Mouse (Mus musculus) embryonic facial prominence, embryonic 12.5 days (tissue): ENCODE data around the gene Cd300ld4. TPM values are rescaled to one million over a fixed set of nuclear protein-coding genes. Genes with fewer than 3 reads are reported as not detected.
"Not testable (repeated sequence)": the region's sequence is repeated elsewhere in the genome, so short reads cannot be mapped to it uniquely, and the experiment has no call there.

Experiments
- ATAC-seq: fragments of 200-750 bp; cut with Nextera tagmentation; 2 replicates; pipeline ENCODE4 v1.8.0; 2017; ENCODE audit not compliant: insufficient number of reproducible peaks, insufficient read depth, low FRiP score, low TSS enrichment
- H3K27ac ChIP-seq: fragments of 300-500 bp; sonication (generic); 2 replicates; pipeline ENCODE4 v1.5.1; 2016; ENCODE audit warnings: mild to moderate bottlenecking
- H3K27me3 ChIP-seq: fragments of 300-500 bp; sonication (generic); 2 replicates; pipeline ENCODE4 v1.6.1; 2016; ENCODE audit warnings: mild to moderate bottlenecking, moderate library complexity
- H3K36me3 ChIP-seq: fragments of 300-500 bp; sonication (generic); 2 replicates; pipeline ENCODE4 v1.6.1; 2016; ENCODE audit warnings: mild to moderate bottlenecking
- H3K4me1 ChIP-seq: fragments of 300-500 bp; sonication (generic); 2 replicates; pipeline ENCODE4 v1.6.1; 2016
- H3K4me2 ChIP-seq: fragments of 300-500 bp; sonication (generic); replicated peaks from 2 replicates; pipeline ENCODE4 v1.6.1; 2016; ENCODE audit warnings: mild to moderate bottlenecking, moderate library complexity
- H3K4me3 ChIP-seq: fragments of 300-500 bp; sonication (generic); 2 replicates; pipeline ENCODE4 v1.5.1; 2016; ENCODE audit warnings: mild to moderate bottlenecking
- H3K9ac ChIP-seq: fragments of 300-500 bp; sonication (generic); 2 replicates; pipeline ENCODE4 v1.6.1; 2016; ENCODE audit warnings: mild to moderate bottlenecking, moderate library complexity
- H3K9me3 ChIP-seq: fragments of 300-500 bp; sonication (generic); 2 replicates; pipeline ENCODE4 v1.6.1; 2016; ENCODE audit warnings: mild to moderate bottlenecking, moderate library complexity
- WGBS: fragments of 180-500 bp; shearing (Covaris S2); methylation state at CpG from one replicate; pipeline ENCODE4 v1.1.7; 2016; 5-methylcytosine and 5-hydroxymethylcytosine counted together
- polyA plus RNA-seq: library from polyadenylated mRNA; unstranded; fragments of >200 nt; fragmentation: Nextera tagmentation; extraction: Ambion mirVana; gene quantifications from 2 replicates; pipeline ENCODE4 v1.2.1, GENCODE M21; 2016

Gene Cd300ld4
- polyA plus RNA-seq: not detected in 2 replicates

GRCm38 (mm10) chr11:115026912-115027311 is at the start of gene Cd300ld4:
Cd300ld4 (minus strand) TSS chr11:115027012.
- H3K9ac ChIP-seq, H3K36me3 ChIP-seq, H3K27ac ChIP-seq, ATAC-seq, H3K4me3 ChIP-seq, H3K4me1 ChIP-seq, H3K9me3 ChIP-seq, H3K4me2 ChIP-seq, H3K27me3 ChIP-seq: not testable (repeated sequence)
- WGBS: no CpG with 5 or more reads among the region's 6 CpGs

- Histone ChIP-seq H3K9ac (no peak overlapping the region), H3K27ac (no peak overlapping the region), H3K4me3 (no peak overlapping the region), H3K9me3 (no peaks in the 10 kb centered on the region), H3K4me2 (no peak overlapping the region), H3K4me1 (peaks cover 11% of the 10 kb centered on the region; the same call in 1 of the 2 replicates), H3K27me3 (0 out of 2 replicates have a peak, but pooled peaks cover 2% of the 10 kb centered on the region), H3K36me3 (no peaks in the 10 kb centered on the region)
- 70% methylated on average over 5 of the region's 5 CpGs for WGBS
- no peak for ATAC-seq
Measured at GRCm38 (mm10) chr11:115075859-115076258, 49.0 kb upstream of the Cd300ld4 start.

DNA sequence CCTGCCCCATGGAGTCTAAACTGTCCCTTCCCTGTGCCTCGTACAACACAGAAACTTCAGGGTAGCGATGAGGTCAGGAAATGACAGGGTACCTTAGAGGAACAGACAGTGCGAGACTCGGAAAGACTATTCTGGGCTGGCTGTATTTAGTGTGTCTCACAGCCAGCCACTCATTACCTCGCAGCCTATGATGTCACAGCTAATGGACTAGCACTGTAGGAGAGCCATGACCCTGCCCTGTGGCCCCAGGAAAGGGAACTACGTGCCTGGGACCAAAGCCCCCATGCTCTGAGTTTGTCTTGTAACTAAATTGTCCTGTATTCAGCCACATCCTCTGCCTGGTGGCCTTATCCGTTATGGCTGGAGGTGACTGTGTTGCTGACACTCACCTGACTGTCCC is 48.6 kb upstream of the Cd300ld4 start:
- WGBS: 77% methylated on average over 7 of the region's 7 CpGs
- no peaks in the 10 kb centered on the region for H3K9me3 ChIP-seq
- H3K4me3 ChIP-seq: no peak overlapping the region
- no peak overlapping the region for H3K27ac ChIP-seq
- H3K27me3 ChIP-seq: 0 out of 2 replicates have a peak, but pooled peaks cover 2% of the 10 kb centered on the region
- H3K4me2 ChIP-seq: no peak overlapping the region
- no peak overlapping the region for H3K9ac ChIP-seq
- H3K4me1 ChIP-seq: peaks cover 11% of the 10 kb centered on the region; the same call in 1 of the 2 replicates
- no peaks in the 10 kb centered on the region for H3K36me3 ChIP-seq
- no peak for ATAC-seq

GRCm38 (mm10) chr11:115073002-115073401 is 46.2 kb upstream of the Cd300ld4 start:
- Histone ChIP-seq H3K4me1 (peaks cover 11% of the 10 kb centered on the region; the same call in 1 of the 2 replicates), H3K9ac (no peak overlapping the region), H3K4me2 (no peak overlapping the region), H3K27me3 (0 out of 2 replicates have a peak, but pooled peaks cover 2% of the 10 kb centered on the region), H3K9me3 (no peaks in the 10 kb centered on the region), H3K36me3 (no peaks in the 10 kb centered on the region), H3K27ac (no peak overlapping the region), H3K4me3 (no peak overlapping the region)
- ATAC-seq: no peak
- 55% methylated on average over 5 of the region's 5 CpGs for WGBS

- H3K9ac ChIP-seq: peak overlapping the region; percentile 25; the same call in 1 of the 2 replicates
- H3K4me3 ChIP-seq: no peak overlapping the region
- 0 out of 2 replicates have a peak, but pooled peaks cover 2% of the 10 kb centered on the region for H3K27me3 ChIP-seq
- WGBS: 17% methylated on average over 13 of the region's 14 CpGs
- no peaks in the 10 kb centered on the region for H3K36me3 ChIP-seq
- H3K4me2 ChIP-seq: peak overlapping the region; percentile 26
- H3K4me1 ChIP-seq: peaks cover 11% of the 10 kb centered on the region; the same call in 1 of the 2 replicates
- H3K9me3 ChIP-seq: no peaks in the 10 kb centered on the region
- ATAC-seq: no peak
- H3K27ac ChIP-seq: no peak overlapping the region
Measured at GRCm38 (mm10) chr11:115071631-115072294, 45.0 kb upstream of the Cd300ld4 start.

GRCm38 (mm10) chr11:115071015-115071551 is 44.3 kb upstream of the Cd300ld4 start:
- H3K4me3 ChIP-seq: no peak overlapping the region
- no peak overlapping the region for H3K27ac ChIP-seq
- 9% methylated on average over 9 of the region's 9 CpGs for WGBS
- H3K9me3 ChIP-seq: no peaks in the 10 kb centered on the region
- no peak overlapping the region for H3K9ac ChIP-seq
- peaks cover 11% of the 10 kb centered on the region; the same call in 1 of the 2 replicates for H3K4me1 ChIP-seq
- H3K4me2 ChIP-seq: peak overlapping the region; percentile 26
- no peak for ATAC-seq
- no peaks in the 10 kb centered on the region for H3K36me3 ChIP-seq
- 0 out of 2 replicates have a peak, but pooled peaks cover 5% of the 10 kb centered on the region for H3K27me3 ChIP-seq

DNA sequence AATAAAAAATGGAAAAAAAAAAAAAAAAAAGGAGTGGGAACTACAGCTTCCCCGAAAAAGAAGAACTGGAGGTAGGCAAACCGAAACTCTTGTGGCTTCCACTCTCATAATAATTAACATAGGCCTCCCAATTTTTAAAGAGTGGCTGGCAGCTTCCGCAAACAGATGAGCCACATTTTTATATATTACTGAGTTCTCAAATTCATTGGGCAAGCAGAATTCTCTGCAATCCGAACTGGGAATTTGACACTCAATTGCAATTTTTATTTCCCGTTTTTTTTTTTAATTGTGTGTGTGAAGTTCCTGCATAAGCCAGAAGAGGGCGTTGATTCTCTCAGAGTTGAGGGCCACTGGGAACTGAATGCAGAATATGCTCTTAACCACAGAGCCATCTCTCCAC is 40.0 kb upstream of the Cd300ld4 start:
- Histone ChIP-seq H3K4me1 (peaks cover 10% of the 10 kb centered on the region; the same call in 1 of the 2 replicates), H3K27ac (no peak overlapping the region), H3K27me3 (0 out of 2 replicates have a peak, but pooled peaks cover 6% of the 10 kb centered on the region), H3K9me3 (no peaks in the 10 kb centered on the region), H3K4me2 (no peak overlapping the region), H3K4me3 (no peak overlapping the region), H3K9ac (no peak overlapping the region), H3K36me3 (no peaks in the 10 kb centered on the region)
- no peak for ATAC-seq
- WGBS: 62% methylated on average over 6 of the region's 6 CpGs

DNA sequence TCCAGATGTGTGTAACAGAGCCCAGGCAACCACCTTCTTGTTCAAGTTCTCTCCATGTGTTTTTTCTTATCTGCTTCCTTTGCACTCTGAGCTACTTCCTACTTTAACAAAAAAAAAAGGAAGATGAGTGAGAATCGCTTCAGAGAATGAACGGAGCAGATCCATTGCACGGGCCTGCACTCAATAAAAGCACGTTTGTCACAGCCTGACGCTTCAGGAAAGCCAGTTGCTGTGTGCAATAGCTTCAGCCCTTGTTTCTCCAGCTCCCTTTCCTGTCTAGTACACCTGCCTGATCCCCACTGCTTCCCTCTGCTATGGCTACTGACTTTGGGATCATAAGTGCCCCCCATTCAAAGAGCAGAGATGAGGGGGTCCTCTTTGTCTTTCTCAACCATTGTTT is 35.3 kb upstream of the Cd300ld4 start, which contains the start of gene Cd300e:
Cd300e (minus strand) TSS at position 101 of the 400 bp plus-strand sequence.
- H3K27ac ChIP-seq: no peak within 1 kb of the TSS
- H3K27me3 ChIP-seq: 0 out of 2 replicates have a peak, but pooled peaks cover 4% of the 10 kb centered on the region
- no peak within 1 kb of the TSS for H3K4me3 ChIP-seq
- ATAC-seq: no peak
- WGBS: 45% methylated on average over 5 of the region's 5 CpGs
- 0 out of 2 replicates have a peak, but pooled peaks cover 2% of the 10 kb centered on the region for H3K4me1 ChIP-seq
- H3K9ac ChIP-seq: no peak within 1 kb of the TSS
- H3K9me3 ChIP-seq: no peaks in the 10 kb centered on the region
- no peaks in the 10 kb centered on the region for H3K36me3 ChIP-seq
- H3K4me2 ChIP-seq: no peak within 1 kb of the TSS

DNA sequence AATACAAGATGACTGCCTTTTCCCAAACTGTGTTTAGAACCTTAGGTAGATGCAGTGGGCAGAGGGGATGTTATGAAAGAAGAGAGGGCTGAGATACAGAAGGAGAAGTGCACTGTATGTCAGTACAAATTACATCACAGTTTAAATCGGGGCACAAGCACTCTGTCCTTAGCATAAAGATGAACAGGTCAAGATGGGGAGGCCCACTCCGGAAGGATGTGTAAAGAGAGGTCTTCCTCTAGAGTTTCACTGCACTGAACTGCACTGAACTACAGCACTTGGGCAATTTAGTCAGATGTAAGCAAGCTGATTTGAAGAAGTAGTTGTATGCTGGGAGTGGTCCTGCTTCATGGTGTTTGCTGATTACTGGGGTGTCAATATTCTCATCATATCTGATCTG is 33.0 kb upstream of the Cd300ld4 start:
- ATAC-seq: no peak
- Histone ChIP-seq H3K4me1 (0 out of 2 replicates have a peak, but pooled peaks cover 2% of the 10 kb centered on the region), H3K27ac (no peak overlapping the region), H3K9me3 (no peaks in the 10 kb centered on the region), H3K27me3 (no peaks in the 10 kb centered on the region), H3K36me3 (no peaks in the 10 kb centered on the region), H3K9ac (no peak overlapping the region), H3K4me2 (no peak overlapping the region), H3K4me3 (no peak overlapping the region)
- 80% methylated on average over 2 of the region's 2 CpGs for WGBS

DNA sequence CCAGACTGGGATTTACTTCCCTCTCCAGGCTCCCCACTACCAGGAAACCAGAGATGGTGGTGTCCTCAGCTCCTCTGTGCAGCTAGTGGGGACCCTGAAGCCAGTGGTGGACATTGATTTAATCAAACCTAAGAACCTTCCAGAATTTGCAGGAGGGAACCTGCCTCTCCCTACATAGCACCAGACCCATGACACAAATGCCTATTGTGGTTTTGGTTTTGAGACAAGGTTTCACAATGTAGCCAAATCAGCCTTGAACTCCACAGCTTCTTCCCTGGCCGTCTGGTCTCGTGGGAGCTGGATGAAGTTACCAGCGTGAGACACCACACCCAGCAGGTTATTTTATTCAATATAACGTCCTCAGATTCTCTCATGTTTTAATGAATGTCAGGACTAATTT is 31.9 kb upstream of the Cd300ld4 start:
- 65% methylated on average over 4 of the region's 4 CpGs for WGBS
- H3K27me3 ChIP-seq: no peaks in the 10 kb centered on the region
- ATAC-seq: no peak
- H3K27ac ChIP-seq: no peak overlapping the region
- no peaks in the 10 kb centered on the region for H3K9me3 ChIP-seq
- 0 out of 2 replicates have a peak, but pooled peaks cover 2% of the 10 kb centered on the region for H3K4me1 ChIP-seq
- H3K9ac ChIP-seq: no peak overlapping the region
- no peak overlapping the region for H3K4me2 ChIP-seq
- H3K4me3 ChIP-seq: no peak overlapping the region
- no peaks in the 10 kb centered on the region for H3K36me3 ChIP-seq

DNA sequence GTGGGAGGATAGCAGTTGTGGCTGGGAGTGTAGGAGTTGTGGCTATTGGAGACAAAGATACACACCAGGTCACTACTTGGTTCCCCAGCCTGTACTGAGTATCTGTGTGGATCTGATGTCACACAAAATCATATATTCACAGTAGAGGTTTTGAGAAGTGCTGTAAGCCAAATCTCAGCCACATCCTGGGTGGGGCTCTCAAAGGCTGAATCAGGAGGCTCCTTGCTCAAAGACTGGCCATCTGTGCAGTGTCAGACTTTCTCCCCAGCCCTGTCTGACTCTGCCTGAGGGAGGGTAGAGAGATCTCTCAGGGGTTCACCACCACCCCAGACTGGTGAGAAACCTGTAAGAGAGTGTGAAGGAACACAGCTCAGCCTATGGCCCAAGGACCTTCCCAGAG is 27.7 kb upstream of the Cd300ld4 start:
- no peak overlapping the region for H3K9ac ChIP-seq
- H3K4me2 ChIP-seq: no peak overlapping the region
- H3K4me3 ChIP-seq: no peak overlapping the region
- H3K27me3 ChIP-seq: no peaks in the 10 kb centered on the region
- ATAC-seq: no peak
- no peak overlapping the region for H3K27ac ChIP-seq
- no peaks in the 10 kb centered on the region for H3K36me3 ChIP-seq
- H3K9me3 ChIP-seq: no peaks in the 10 kb centered on the region
- no peaks in the 10 kb centered on the region for H3K4me1 ChIP-seq

DNA sequence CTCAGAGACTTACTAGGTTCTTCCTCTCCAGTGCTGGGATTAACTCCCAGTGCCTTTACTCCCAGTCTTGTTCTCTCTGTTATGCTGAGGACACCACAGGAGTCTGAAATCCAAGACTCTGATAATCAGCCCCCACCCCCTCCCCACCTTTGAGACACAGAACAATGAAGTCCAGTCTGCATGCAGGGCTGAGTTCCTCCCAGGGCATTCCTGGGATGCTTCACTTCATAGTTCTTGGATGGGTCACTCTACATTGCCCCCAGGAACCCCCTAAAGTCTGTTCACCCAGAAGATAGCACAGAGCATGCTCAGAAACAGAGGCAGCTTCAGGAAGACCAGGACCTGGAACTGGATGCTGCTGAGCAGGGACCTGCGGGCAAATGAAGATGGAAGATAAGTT is 26.2 kb upstream of the Cd300ld4 start:
- 90% methylated on average over 1 of the region's 1 CpGs for WGBS

More for the DNA sequence above, 26.2 kb upstream of the Cd300ld4 start:
- ATAC-seq: no peak
- no peak overlapping the region for H3K27ac ChIP-seq
- H3K4me3 ChIP-seq: no peak overlapping the region
- H3K27me3 ChIP-seq: no peaks in the 10 kb centered on the region
- no peaks in the 10 kb centered on the region for H3K36me3 ChIP-seq
- H3K4me2 ChIP-seq: no peak overlapping the region
- H3K9me3 ChIP-seq: no peaks in the 10 kb centered on the region
- H3K9ac ChIP-seq: no peak overlapping the region
- H3K4me1 ChIP-seq: no peaks in the 10 kb centered on the region
